Mouse (Mus musculus) thymus, postnatal 36 days (tissue): ENCODE results near the gene Elovl2.
A peak's percentile ranks its signal among the peaks of the same experiment; 100 is the strongest.
"Not testable (repeated sequence)": the region's sequence is repeated elsewhere in the genome, so short reads cannot be mapped to it uniquely, and the experiment has no call there.

Experiments used
- DNase-seq, 2 experiments: peaks; one replicate each; pipeline ENCODE4 v3.0.0; 2022; ENCODE audit warnings: mixed read lengths in 2 of 2

Gene Elovl2

GRCm38 (mm10) chr13:41233241-41233640 is 13.0 kb upstream of the Elovl2 start:
- DNase-seq: no peak

- DNase-seq: no peak
These were observed 12.0 kb upstream of the Elovl2 start for GRCm38 (mm10) chr13:41232209-41232608.

- DNase-seq: no peak
These were observed 11.3 kb upstream of the Elovl2 start for GRCm38 (mm10) chr13:41231389-41231983.

GRCm38 (mm10) chr13:41230256-41230655 is 10.1 kb upstream of the Elovl2 start:
- no peak for DNase-seq

GRCm38 (mm10) chr13:41228060-41228459 is 7.9 kb upstream of the Elovl2 start:
- DNase-seq: no peak

GRCm38 (mm10) chr13:41226513-41226912 is 6.3 kb upstream of the Elovl2 start:
- no peak for DNase-seq

- DNase-seq: no peak
These were observed 410 bp downstream of the Elovl2 start for GRCm38 (mm10) chr13:41219687-41220303.

- DNase-seq: no peak
These were observed 1.1 kb downstream of the Elovl2 start for GRCm38 (mm10) chr13:41219056-41219455.

- DNase-seq: no peak
These were observed 4.0 kb downstream of the Elovl2 start for GRCm38 (mm10) chr13:41216236-41216635.

GRCm38 (mm10) chr13:41215669-41216068 is 4.5 kb downstream of the Elovl2 start:
- DNase-seq: no peak

GRCm38 (mm10) chr13:41212558-41213322 is 7.5 kb downstream of the Elovl2 start:
- DNase-seq: no peak

- no peak for DNase-seq
These were observed 8.9 kb downstream of the Elovl2 start for GRCm38 (mm10) chr13:41211276-41211675.

- no peak for DNase-seq
These were observed 14.0 kb downstream of the Elovl2 start for GRCm38 (mm10) chr13:41206241-41206640.

- not testable (repeated sequence) for DNase-seq
These were observed 14.6 kb downstream of the Elovl2 start for GRCm38 (mm10) chr13:41205568-41205967.

GRCm38 (mm10) chr13:41203691-41204090 is 16.5 kb downstream of the Elovl2 start:
- DNase-seq: no peak

GRCm38 (mm10) chr13:41203289-41203688 is 16.9 kb downstream of the Elovl2 start:
- DNase-seq: no peak

GRCm38 (mm10) chr13:41200861-41201260 is 19.3 kb downstream of the Elovl2 start:
- DNase-seq: no peak

- no peak for DNase-seq
These were observed 24.4 kb downstream of the Elovl2 start for GRCm38 (mm10) chr13:41195640-41196333.

- no peak for DNase-seq
These were observed 32.3 kb downstream of the Elovl2 start for GRCm38 (mm10) chr13:41187886-41188285.

- no peak for DNase-seq
These were observed 61.8 kb downstream of the Elovl2 start for GRCm38 (mm10) chr13:41158426-41158825.

- DNase-seq: no peak
These were observed 67.1 kb downstream of the Elovl2 start for GRCm38 (mm10) chr13:41153146-41153545.

GRCm38 (mm10) chr13:41146271-41146670 is 73.9 kb downstream of the Elovl2 start:
- peak; percentile 26 to 44 for DNase-seq

- DNase-seq: no peak
These were observed 74.7 kb downstream of the Elovl2 start for GRCm38 (mm10) chr13:41145433-41145970.
